Mouse (Mus musculus) hindbrain, embryonic 12.5 days (tissue): ENCODE data around the gene Mia. TPM values are rescaled to one million over a fixed set of nuclear protein-coding genes. Genes with fewer than 3 reads are reported as not detected.
A peak's percentile ranks its signal among the peaks of the same experiment; 100 is the strongest.

Source experiments
- ATAC-seq: fragments of 200-750 bp; cut with Nextera tagmentation; 2 replicates; pipeline ENCODE4 v1.8.0; 2017; ENCODE audit warnings: moderate TSS enrichment; ENCODE audit not compliant: low FRiP score
- H3K27ac ChIP-seq: fragments of 300-500 bp; sonication (generic); 2 replicates; pipeline ENCODE4 v1.5.1; 2016; ENCODE audit warnings: mild to moderate bottlenecking
- H3K27me3 ChIP-seq: fragments of 300-500 bp; sonication (generic); 2 replicates; pipeline ENCODE4 v1.6.1; 2016; ENCODE audit warnings: mild to moderate bottlenecking
- H3K36me3 ChIP-seq: fragments of 300-500 bp; sonication (generic); 2 replicates; pipeline ENCODE4 v1.6.1; 2016; ENCODE audit warnings: mild to moderate bottlenecking
- H3K4me1 ChIP-seq: fragments of 300-500 bp; sonication (generic); 2 replicates; pipeline ENCODE4 v1.6.1; 2016
- H3K4me2 ChIP-seq: fragments of 300-500 bp; sonication (generic); replicated peaks from 2 replicates; pipeline ENCODE4 v1.6.1; 2016; ENCODE audit warnings: mild to moderate bottlenecking
- H3K4me3 ChIP-seq: fragments of 300-500 bp; sonication (generic); 2 replicates; pipeline ENCODE4 v1.5.1; 2016; ENCODE audit warnings: mild to moderate bottlenecking
- H3K9ac ChIP-seq: fragments of 300-500 bp; sonication (generic); 2 replicates; pipeline ENCODE4 v1.6.1; 2016; ENCODE audit warnings: mild to moderate bottlenecking, moderate library complexity
- H3K9me3 ChIP-seq: fragments of 300-500 bp; sonication (generic); replicated peaks from 2 replicates; pipeline ENCODE4 v1.6.1; 2016; ENCODE audit warnings: mild to moderate bottlenecking
- WGBS: fragments of 180-500 bp; shearing (Covaris S2); methylation state at CpG from one replicate; pipeline ENCODE4 v1.1.7; 2016; 5-methylcytosine and 5-hydroxymethylcytosine counted together
- microRNA counts: library from miRNA; unstranded; fragments of <30 nt; microRNA quantifications from one replicate; lab custom pipeline; 2017
- microRNA-seq: library from miRNA; unstranded; fragments of <30 nt; microRNA quantifications from one replicate; pipeline ENCODE4, GENCODE M21; 2017
- polyA plus RNA-seq: library from polyadenylated mRNA; unstranded; fragments of >200 nt; fragmentation: Nextera tagmentation; extraction: Ambion mirVana; gene quantifications from 2 replicates; pipeline ENCODE4 v1.2.1, GENCODE M21; 2016

The Mia gene
- polyA plus RNA-seq, 1 experiment from 2014 or later, result 20.0 TPM

- no peak overlapping the region for H3K4me2 ChIP-seq
- no peaks in the 10 kb centered on the region for H3K36me3 ChIP-seq
- H3K27ac ChIP-seq, result no peak overlapping the region
- H3K4me1 ChIP-seq, result no peaks in the 10 kb centered on the region
- H3K9ac ChIP-seq, result no peak overlapping the region
- 63% methylated on average over 8 of the region's 8 CpGs for WGBS
- no peaks in the 10 kb centered on the region for H3K9me3 ChIP-seq
- ATAC-seq, result no peak
- no peaks in the 10 kb centered on the region for H3K27me3 ChIP-seq
- H3K4me3 ChIP-seq, result no peak overlapping the region
Measured at GRCm38 (mm10) chr7:27136410-27136996, 44.5 kb downstream of the Mia start.

- H3K9me3 ChIP-seq, result no peaks in the 10 kb centered on the region
- no peak overlapping the region for H3K4me2 ChIP-seq
- H3K27ac ChIP-seq, result no peak overlapping the region
- ATAC-seq, result no peak
- H3K9ac ChIP-seq, result no peak overlapping the region
- WGBS, result 81% methylated on average over 4 of the region's 4 CpGs
- H3K36me3 ChIP-seq, result no peaks in the 10 kb centered on the region
- H3K4me1 ChIP-seq, result no peaks in the 10 kb centered on the region
- H3K4me3 ChIP-seq, result no peak overlapping the region
- no peaks in the 10 kb centered on the region for H3K27me3 ChIP-seq
Measured at GRCm38 (mm10) chr7:27133757-27134156, 47.2 kb downstream of the Mia start.

- no peak overlapping the region for H3K27ac ChIP-seq
- no peak overlapping the region for H3K9ac ChIP-seq
- H3K9me3 ChIP-seq, result no peaks in the 10 kb centered on the region
- ATAC-seq, result no peak
- WGBS, result 73% methylated on average over 12 of the region's 12 CpGs
- H3K27me3 ChIP-seq, result no peaks in the 10 kb centered on the region
- H3K36me3 ChIP-seq, result no peaks in the 10 kb centered on the region
- H3K4me1 ChIP-seq, result no peaks in the 10 kb centered on the region
- no peak overlapping the region for H3K4me3 ChIP-seq
- H3K4me2 ChIP-seq, result no peak overlapping the region
Measured at GRCm38 (mm10) chr7:27133156-27133555, 47.8 kb downstream of the Mia start.

GRCm38 (mm10) chr7:27132588-27132987 lies 48.4 kb downstream of the Mia start:
- Histone ChIP-seq H3K4me1 (no peaks in the 10 kb centered on the region), H3K9ac (no peak overlapping the region), H3K9me3 (no peaks in the 10 kb centered on the region), H3K27me3 (no peaks in the 10 kb centered on the region), H3K4me3 (no peak overlapping the region), H3K27ac (no peak overlapping the region), H3K36me3 (no peaks in the 10 kb centered on the region), H3K4me2 (no peak overlapping the region)
- WGBS, result 15% methylated on average over 10 of the region's 10 CpGs
- no peak for ATAC-seq

GRCm38 (mm10) chr7:27131387-27131786 lies 49.6 kb downstream of the Mia start:
- H3K27me3 ChIP-seq, result no peaks in the 10 kb centered on the region
- H3K36me3 ChIP-seq, result no peaks in the 10 kb centered on the region

GRCm38 (mm10) chr7:27130521-27131370 lies 50.2 kb downstream of the Mia start:
- no peak for ATAC-seq
- H3K9me3 ChIP-seq, result no peaks in the 10 kb centered on the region
- no peak overlapping the region for H3K27ac ChIP-seq
- no peak overlapping the region for H3K4me3 ChIP-seq
- no peaks in the 10 kb centered on the region for H3K27me3 ChIP-seq
- 86% methylated on average over 22 of the region's 22 CpGs for WGBS
- H3K4me1 ChIP-seq, result no peaks in the 10 kb centered on the region
- no peak overlapping the region for H3K9ac ChIP-seq
- H3K36me3 ChIP-seq, result no peaks in the 10 kb centered on the region
- no peak overlapping the region for H3K4me2 ChIP-seq

More at GRCm38 (mm10) chr7:27131387-27131786, 49.6 kb downstream of the Mia start:
- H3K4me1 ChIP-seq, result no peaks in the 10 kb centered on the region
- H3K4me2 ChIP-seq, result no peak overlapping the region
- no peak overlapping the region for H3K4me3 ChIP-seq
- H3K9me3 ChIP-seq, result no peaks in the 10 kb centered on the region
- no peak overlapping the region for H3K9ac ChIP-seq
- WGBS, result 65% methylated on average over 2 of the region's 2 CpGs
- no peak overlapping the region for H3K27ac ChIP-seq
- ATAC-seq, result no peak

GRCm38 (mm10) chr7:27129811-27130210 lies 51.1 kb downstream of the Mia start:
- no peak overlapping the region for H3K4me2 ChIP-seq
- H3K4me3 ChIP-seq, result no peak overlapping the region
- H3K27ac ChIP-seq, result no peak overlapping the region
- H3K9me3 ChIP-seq, result no peaks in the 10 kb centered on the region
- WGBS, result 90% methylated on average over 12 of the region's 12 CpGs
- no peak for ATAC-seq
- no peaks in the 10 kb centered on the region for H3K4me1 ChIP-seq
- no peak overlapping the region for H3K9ac ChIP-seq
- no peaks in the 10 kb centered on the region for H3K36me3 ChIP-seq
- H3K27me3 ChIP-seq, result no peaks in the 10 kb centered on the region

MicroRNAs within 50 kb of the gene (microRNA counts, 519-probe panel; counts per million panel counts)
- 470 counts per million, percentile 58 among the panel's probes with 10 or more counts for microRNA mmu-miR-1191 (lab: Ali Mortazavi, UCI)

Small RNA genes lying within 50 kb of the gene (microRNA-seq; reads per million reads assigned to microRNA genes)
- gene Mir1191, result 4.3 reads per million, percentile 9 among the genes with 10 or more reads in this experiment
- not detected for gene Mir3101

Other genes with a start within 250 kb of the Mia start
- gene Cyp2a22, start 241.8 kb downstream of the Mia start, polyA plus RNA-seq, result not detected in 2 replicates
- not detected in 2 replicates for gene Cyp2a12, start 152.1 kb downstream of the Mia start, polyA plus RNA-seq
- gene Cyp2f2, start 61.2 kb downstream of the Mia start, polyA plus RNA-seq, result not detected in 2 replicates
- 0.13 and 0.18 TPM in 2 replicates for gene Cyp2t4, start 27.4 kb downstream of the Mia start, polyA plus RNA-seq
- gene Egln2, start 14.4 kb downstream of the Mia start, polyA plus RNA-seq, result 95.0 and 102 TPM in 2 replicates
- gene Rab4b, start 2.3 kb downstream of the Mia start, polyA plus RNA-seq, result 86.6 and 101 TPM in 2 replicates
- gene Gm21983, start 71 bp downstream of the Mia start, polyA plus RNA-seq, result 0.85 and 1.9 TPM in 2 replicates
- gene BC024978, start 14.6 kb upstream of the Mia start, polyA plus RNA-seq, result 3.2 and 3.9 TPM in 2 replicates
- 233 and 254 TPM in 2 replicates for gene Snrpa, start 15.1 kb upstream of the Mia start, polyA plus RNA-seq
- gene Itpkc, start 47.5 kb upstream of the Mia start, polyA plus RNA-seq, result 10.2 and 10.7 TPM in 2 replicates
- gene Coq8b, start 51.9 kb upstream of the Mia start, polyA plus RNA-seq, result 23.2 and 24.3 TPM in 2 replicates
- 60.2 and 63.0 TPM in 2 replicates for gene Numbl, start 77.3 kb upstream of the Mia start, polyA plus RNA-seq
- 8.7 and 8.9 TPM in 2 replicates for gene Ltbp4, start 156.5 kb upstream of the Mia start, polyA plus RNA-seq
- 72.4 and 76.2 TPM in 2 replicates for gene Shkbp1, start 174.9 kb upstream of the Mia start, polyA plus RNA-seq
- gene Gm20479, start 176.3 kb upstream of the Mia start, polyA plus RNA-seq, result 0.43 and 0.59 TPM in 2 replicates